Comparison of ENCODE assay signal across 8 mouse cellular contexts in genomic region chr14:117681321-117681921, GRCm38 (mm10).
DNase-seq lines count a peak whose midpoint lies in the region; ATAC-seq lines count a peak whose summit lies in the region.

No protein-coding gene starts in this region.

- ATAC-seq in kidney, embryonic 15.5 days (replicated peaks; ENCODE audit: low FRiP score) = peak; percentile 66; the same call in 1 of the 2 replicates
- peak; percentile 86 for ATAC-seq in forebrain, embryonic 15.5 days (replicated peaks)

- H3K4me1 ChIP-seq in kidney, embryonic 15.5 days = peaks cover 12% of the 10 kb centered on the region; the same call in 1 of the 2 replicates
- H3K4me1 ChIP-seq in forebrain, embryonic 15.5 days = peaks cover 14% of the 10 kb centered on the region

- H3K9ac ChIP-seq in kidney, embryonic 15.5 days = no peak overlapping the region
- H3K9ac ChIP-seq in forebrain, embryonic 15.5 days (replicated peaks) = no peak overlapping the region

- no peaks in the 10 kb centered on the region for H3K9me3 ChIP-seq in kidney, embryonic 15.5 days (replicated peaks)
- H3K9me3 ChIP-seq in forebrain, embryonic 15.5 days = no peaks in the 10 kb centered on the region

- H3K4me2 ChIP-seq in kidney, embryonic 15.5 days = no peak overlapping the region
- H3K4me2 ChIP-seq in forebrain, embryonic 15.5 days (replicated peaks) = no peak overlapping the region

- DNase-seq in kidney, postnatal 14 days = no peak
- DNase-seq in adrenal gland, postnatal 14 days = peak; percentile 13
- DNase-seq in mesoderm, embryonic 11.5 days (ENCODE audit: low read depth, low spot score) = peak; percentile 67
- DNase-seq in thymus, postnatal 10 days (ENCODE audit: low spot score in 2 of 2) = no peak
- DNase-seq in layer of hippocampus, postnatal 25 days (ENCODE audit: extremely low spot score in 1 of 2, low spot score in 1 of 2) = no peak
- no peak for DNase-seq in thymus, postnatal 25 days

- H3K27me3 ChIP-seq in kidney, embryonic 15.5 days = no peaks in the 10 kb centered on the region
- H3K27me3 ChIP-seq in forebrain, embryonic 15.5 days = no peaks in the 10 kb centered on the region

- no peak overlapping the region for H3K4me3 ChIP-seq in kidney, embryonic 15.5 days (replicated peaks)
- no peak overlapping the region for H3K4me3 ChIP-seq in forebrain, embryonic 15.5 days

- WGBS in kidney, embryonic 15.5 days = 24% methylated on average over 5 of the region's 5 CpGs
- 42% methylated on average over 5 of the region's 5 CpGs for WGBS in forebrain, embryonic 15.5 days

- peak overlapping the region; percentile 66 for H3K27ac ChIP-seq in kidney, embryonic 15.5 days
- H3K27ac ChIP-seq in forebrain, embryonic 15.5 days (replicated peaks) = peak overlapping the region; percentile 13; the same call in 1 of the 2 replicates

- no peaks in the 10 kb centered on the region for H3K36me3 ChIP-seq in kidney, embryonic 15.5 days
- H3K36me3 ChIP-seq in forebrain, embryonic 15.5 days = no peaks in the 10 kb centered on the region

Comparison
In these comparisons a context has a peak if more than half of its experiments do, and no peak if none do; other contexts are left out.
1. DNase-seq: peak in adrenal gland, postnatal 14 days (single experiment) and mesoderm, embryonic 11.5 days (single experiment); none in kidney, postnatal 14 days (single experiment), thymus, postnatal 10 days (0 of 2), layer of hippocampus, postnatal 25 days (0 of 2) and thymus, postnatal 25 days (single experiment).